Mouse (Mus musculus) hindbrain, postnatal 0 days (tissue): ENCODE results near the gene Grap. TPM values are rescaled to one million over a fixed set of nuclear protein-coding genes. Genes with fewer than 3 reads are reported as not detected.
A peak's percentile ranks its signal among the peaks of the same experiment; 100 is the strongest.

Experiments
- ATAC-seq: fragments of 200-750 bp; cut with Nextera tagmentation; 2 replicates; pipeline ENCODE4 v1.8.0; 2017; ENCODE audit warnings: mild to moderate bottlenecking, moderate TSS enrichment, moderate library complexity
- DNase-seq: peaks from one replicate; pipeline ENCODE4 v3.0.0-alpha.2; 2015; ENCODE audit warnings: low spot score
- H3K27ac ChIP-seq: fragments of 300-500 bp; sonication (generic); 2 replicates; pipeline ENCODE4 v1.5.1; 2014; ENCODE audit warnings: mild to moderate bottlenecking
- H3K27me3 ChIP-seq: fragments of 300-500 bp; sonication (generic); 2 replicates; pipeline ENCODE4 v1.6.1; 2014; ENCODE audit warnings: low read length, mixed read lengths; ENCODE audit not compliant: insufficient read depth
- H3K36me3 ChIP-seq: fragments of 300-500 bp; sonication (generic); 2 replicates; pipeline ENCODE4 v1.6.1; 2014; ENCODE audit warnings: low read length, mixed read lengths; ENCODE audit not compliant: insufficient read depth
- H3K4me1 ChIP-seq: fragments of 300-500 bp; sonication (generic); 2 replicates; pipeline ENCODE4 v1.6.1; 2014; ENCODE audit warnings: antibody characterized with exemption, low read length, mixed read lengths; ENCODE audit not compliant: insufficient read depth
- H3K4me2 ChIP-seq: fragments of 300-500 bp; sonication (generic); 2 replicates; pipeline ENCODE4 v1.6.1; 2014; ENCODE audit warnings: low read depth, mild to moderate bottlenecking, low read length, moderate library complexity, mixed read lengths
- H3K4me3 ChIP-seq: fragments of 300-500 bp; sonication (generic); 2 replicates; pipeline ENCODE4 v1.5.1; 2014; ENCODE audit warnings: low read length
- H3K9ac ChIP-seq: fragments of 300-500 bp; sonication (generic); replicated peaks from 2 replicates; pipeline ENCODE4 v1.6.1; 2014; ENCODE audit warnings: mild to moderate bottlenecking, low read length, moderate library complexity, mixed read lengths
- H3K9me3 ChIP-seq: fragments of 300-500 bp; sonication (generic); 2 replicates; pipeline ENCODE4 v1.6.1; 2016; ENCODE audit warnings: low read length, mixed read lengths
- CTCF ChIP-seq: IDR thresholded peaks from 2 replicates; pipeline ENCODE4 v1.5.1; 2016; ENCODE audit warnings: antibody characterized with exemption, control low read depth, low read depth
- WGBS: fragments of 180-500 bp; shearing (Covaris S2); extraction: QIAGEN DNeasy Blood & Tissue Kit; methylation state at CpG from one replicate; pipeline ENCODE4 v1.1.7; 2014; 5-methylcytosine and 5-hydroxymethylcytosine counted together
- polyA plus RNA-seq: library from polyadenylated mRNA; unstranded; fragments of >200 nt; fragmentation: Nextera tagmentation; extraction: Ambion mirVana; gene quantifications from 2 replicates; pipeline ENCODE4 v1.2.1, GENCODE M21; 2015
- total RNA-seq: library from RNA; depleted of rRNA; stranded (reverse); fragments of >200 nt; gene quantifications from 2 replicates; pipeline ENCODE4 v1.2.3, GENCODE M21; 2014

The Grap gene
- total and polyA plus RNA-seq, 2 experiments from 2014 or later: 7.4 to 7.7 TPM

DNA sequence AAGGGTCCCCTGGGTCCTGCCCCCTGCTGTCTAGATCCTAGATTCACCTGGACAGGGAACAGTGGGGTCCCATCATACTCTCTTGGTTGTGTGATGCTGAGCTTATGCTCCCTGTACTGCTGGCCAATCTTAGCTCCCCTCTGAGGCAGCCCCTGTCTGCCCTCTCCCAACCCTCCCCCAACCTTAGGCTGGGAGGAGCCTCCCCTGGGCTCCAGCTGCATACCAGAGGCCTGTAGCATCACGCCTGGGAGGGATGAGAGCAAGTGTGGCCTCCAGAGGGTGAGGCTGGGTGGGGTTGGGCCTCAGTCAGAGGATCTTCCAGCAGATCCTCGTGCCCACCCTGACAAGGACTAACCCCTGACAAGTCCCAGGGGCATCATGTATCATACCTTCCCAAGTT is 34.5 kb downstream of the Grap start:
- WGBS: 77% methylated on average over 2 of the region's 2 CpGs
- peaks cover 24% of the 10 kb centered on the region for H3K27me3 ChIP-seq
- no peak overlapping the region for H3K9ac ChIP-seq
- no peak for ATAC-seq
- no peak overlapping the region for H3K4me2 ChIP-seq
- H3K9me3 ChIP-seq: no peaks in the 10 kb centered on the region
- H3K4me1 ChIP-seq: no peaks in the 10 kb centered on the region
- TF ChIP-seq CTCF: no peak
- no peak overlapping the region for H3K4me3 ChIP-seq
- H3K27ac ChIP-seq: no peak overlapping the region
- no peak for DNase-seq
- H3K36me3 ChIP-seq: no peaks in the 10 kb centered on the region

DNA sequence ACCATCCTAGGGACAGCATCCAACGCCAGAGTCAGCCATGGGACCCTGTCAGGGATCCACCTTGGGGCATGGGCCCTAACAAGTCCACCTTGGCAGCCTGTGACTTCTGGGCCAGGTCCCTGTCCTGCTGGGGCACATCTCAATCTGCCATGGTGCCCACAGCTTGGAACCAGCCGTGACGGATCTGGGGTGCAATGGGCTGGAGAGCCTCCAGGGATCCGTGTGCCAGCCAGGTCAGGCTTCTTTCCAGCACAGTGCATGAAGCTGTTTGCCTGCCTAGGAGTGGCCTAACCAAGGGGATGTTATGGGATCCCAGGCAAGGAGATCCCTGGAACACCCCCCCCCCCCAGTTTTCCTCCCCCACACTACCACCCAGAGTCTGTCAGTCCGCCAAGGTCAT is 39.9 kb downstream of the Grap start:
- H3K9me3 ChIP-seq: no peaks in the 10 kb centered on the region
- H3K27ac ChIP-seq: no peak overlapping the region
- no peak for TF ChIP-seq CTCF
- DNase-seq (peak; percentile 8), ATAC-seq (0 out of 2 replicates have a peak, but pooled peaks have one; percentile 38)
- H3K4me1 ChIP-seq: no peaks in the 10 kb centered on the region
- no peak overlapping the region for H3K4me2 ChIP-seq
- H3K9ac ChIP-seq: no peak overlapping the region
- WGBS: 71% methylated on average over 5 of the region's 5 CpGs
- H3K27me3 ChIP-seq: no peaks in the 10 kb centered on the region
- H3K4me3 ChIP-seq: no peak overlapping the region
- no peaks in the 10 kb centered on the region for H3K36me3 ChIP-seq

DNA sequence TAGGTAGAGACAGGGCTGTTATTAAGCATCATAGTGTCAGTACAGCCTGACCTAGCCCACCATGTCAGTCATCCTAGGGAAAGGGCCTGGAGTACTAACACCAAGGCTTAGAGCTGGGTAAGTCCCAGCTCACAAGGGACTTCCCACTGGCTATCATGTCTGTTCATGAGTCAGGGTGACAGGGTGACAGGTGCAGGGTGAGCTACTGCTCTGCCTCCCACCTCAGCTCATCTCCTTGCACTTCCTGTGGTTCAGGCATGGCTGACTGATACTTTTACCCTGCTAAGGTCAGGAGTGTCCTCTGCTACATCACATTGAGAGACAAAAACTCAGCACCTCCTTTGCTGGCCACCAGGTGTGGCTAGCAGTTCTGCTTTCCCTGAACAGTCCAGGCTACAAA is 45.8 kb downstream of the Grap start:
- H3K36me3 ChIP-seq: no peaks in the 10 kb centered on the region

GRCm38 (mm10) chr11:61699460-61699859 is 46.4 kb downstream of the Grap start:
- WGBS: 84% methylated on average over 5 of the region's 5 CpGs
- H3K4me1 ChIP-seq: no peaks in the 10 kb centered on the region
- H3K4me3 ChIP-seq: no peak overlapping the region
- no peak overlapping the region for H3K4me2 ChIP-seq
- no peaks in the 10 kb centered on the region for H3K27me3 ChIP-seq
- no peak for ATAC-seq
- no peak for DNase-seq
- no peaks in the 10 kb centered on the region for H3K9me3 ChIP-seq
- no peak for TF ChIP-seq CTCF
- H3K27ac ChIP-seq: no peak overlapping the region
- H3K9ac ChIP-seq: no peak overlapping the region
- no peaks in the 10 kb centered on the region for H3K36me3 ChIP-seq

More for the DNA sequence above, 45.8 kb downstream of the Grap start:
- H3K27me3 ChIP-seq: no peaks in the 10 kb centered on the region
- H3K4me1 ChIP-seq: no peaks in the 10 kb centered on the region
- no peak overlapping the region for H3K27ac ChIP-seq
- no peak for TF ChIP-seq CTCF
- H3K9me3 ChIP-seq: no peaks in the 10 kb centered on the region
- DNase-seq (no peak), ATAC-seq (no peak)
- no peak overlapping the region for H3K4me2 ChIP-seq
- H3K4me3 ChIP-seq: no peak overlapping the region
- H3K9ac ChIP-seq: no peak overlapping the region

- WGBS: 32% methylated on average over 4 of the region's 4 CpGs
- no peak for TF ChIP-seq CTCF
- DNase-seq (peak; percentile 60), ATAC-seq (peak; percentile 31; the same call in 1 of the 2 replicates)
- Histone ChIP-seq H3K9ac (no peak overlapping the region), H3K4me2 (no peak overlapping the region), H3K27ac (no peak overlapping the region), H3K4me3 (no peak overlapping the region), H3K9me3 (no peaks in the 10 kb centered on the region), H3K4me1 (no peaks in the 10 kb centered on the region), H3K36me3 (no peaks in the 10 kb centered on the region), H3K27me3 (no peaks in the 10 kb centered on the region)
Measured at GRCm38 (mm10) chr11:61699933-61700332, 46.9 kb downstream of the Grap start.

- no peak overlapping the region for H3K9ac ChIP-seq
- no peak for DNase-seq
- no peaks in the 10 kb centered on the region for H3K27me3 ChIP-seq
- H3K36me3 ChIP-seq: no peaks in the 10 kb centered on the region
- WGBS: 24% methylated on average over 5 of the region's 5 CpGs
- no peak overlapping the region for H3K4me2 ChIP-seq
- no peak overlapping the region for H3K27ac ChIP-seq
- no peak for TF ChIP-seq CTCF
- H3K4me3 ChIP-seq: no peak overlapping the region
- ATAC-seq: no peak
- no peaks in the 10 kb centered on the region for H3K9me3 ChIP-seq
- H3K4me1 ChIP-seq: no peaks in the 10 kb centered on the region
Measured at GRCm38 (mm10) chr11:61701696-61702095, 48.6 kb downstream of the Grap start.

GRCm38 (mm10) chr11:61702494-61702893 is 49.4 kb downstream of the Grap start:
- no peak for TF ChIP-seq CTCF
- Histone ChIP-seq H3K9ac (no peak overlapping the region), H3K4me2 (no peak overlapping the region), H3K4me1 (no peaks in the 10 kb centered on the region), H3K9me3 (no peaks in the 10 kb centered on the region), H3K36me3 (no peaks in the 10 kb centered on the region), H3K4me3 (no peak overlapping the region), H3K27me3 (no peaks in the 10 kb centered on the region), H3K27ac (no peak overlapping the region)
- DNase-seq (no peak), ATAC-seq (no peak)
- 92% methylated on average over 5 of the region's 5 CpGs for WGBS

DNA sequence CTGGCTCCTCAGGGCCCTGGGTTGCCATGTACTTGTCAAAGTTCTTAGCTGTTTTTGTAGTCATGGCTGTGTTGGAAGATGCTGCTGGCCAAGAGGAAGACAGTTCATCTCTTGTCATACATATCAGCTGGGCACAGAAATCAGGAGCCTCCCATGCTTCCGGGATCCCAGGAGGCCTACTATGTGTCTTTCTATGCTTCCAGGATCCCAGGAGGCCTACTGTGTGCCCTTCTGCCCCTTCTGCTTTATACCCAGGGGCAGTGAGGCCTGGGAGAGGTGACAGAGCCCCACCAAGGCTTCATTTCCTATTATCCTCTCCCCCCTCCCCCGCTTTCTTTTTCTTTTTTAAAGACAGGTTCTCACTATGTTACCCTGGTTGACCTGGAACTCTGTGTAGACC is 52.5 kb downstream of the Grap start:
- TF ChIP-seq CTCF: no peak
- Histone ChIP-seq H3K9ac (no peak overlapping the region), H3K27ac (no peak overlapping the region), H3K9me3 (no peaks in the 10 kb centered on the region), H3K4me1 (no peaks in the 10 kb centered on the region), H3K4me2 (no peak overlapping the region), H3K36me3 (no peaks in the 10 kb centered on the region), H3K4me3 (no peak overlapping the region), H3K27me3 (no peaks in the 10 kb centered on the region)
- 100% methylated on average over 2 of the region's 2 CpGs for WGBS
- ATAC-seq (no peak), DNase-seq (no peak)
